Mouse (Mus musculus): ENCODE measurements around the gene Fancc.

Fancc gene

GRCm38 (mm10) chr13:63350076-63350475, 147.0 kb downstream of the Fancc start:
- no peak for DNase-seq (ENCODE audit: low spot score)

GRCm38 (mm10) chr13:63347639-63348038, 149.4 kb downstream of the Fancc start:
- no peak for DNase-seq (ENCODE audit: low spot score)

- DNase-seq (ENCODE audit: low spot score): no peak
These were observed 151.4 kb downstream of the Fancc start for GRCm38 (mm10) chr13:63345476-63346225.

- no peak for DNase-seq (ENCODE audit: low spot score)
These were observed 152.6 kb downstream of the Fancc start for GRCm38 (mm10) chr13:63344481-63344880.

GRCm38 (mm10) chr13:63342781-63343180, 154.3 kb downstream of the Fancc start:
- DNase-seq (ENCODE audit: low spot score): no peak

- no peak for DNase-seq (ENCODE audit: low spot score)
These were observed 157.1 kb downstream of the Fancc start for GRCm38 (mm10) chr13:63339946-63340345.

- DNase-seq (ENCODE audit: low spot score): no peak
These were observed 159.7 kb downstream of the Fancc start for GRCm38 (mm10) chr13:63337239-63337960.

- no peak for DNase-seq (ENCODE audit: low spot score)
These were observed 160.7 kb downstream of the Fancc start for GRCm38 (mm10) chr13:63336335-63336734.

GRCm38 (mm10) chr13:63335421-63336134, 161.5 kb downstream of the Fancc start:
- DNase-seq (ENCODE audit: low spot score): peak; percentile 32

GRCm38 (mm10) chr13:63332576-63333300, 164.3 kb downstream of the Fancc start:
- peak; percentile 69 for DNase-seq (ENCODE audit: low spot score)

- DNase-seq (ENCODE audit: low spot score): peak; percentile 83
These were observed 165.7 kb downstream of the Fancc start for GRCm38 (mm10) chr13:63331379-63331778.

- DNase-seq (ENCODE audit: low spot score): no peak
These were observed 166.7 kb downstream of the Fancc start for GRCm38 (mm10) chr13:63330236-63330860.

GRCm38 (mm10) chr13:63326015-63326414, 171.1 kb downstream of the Fancc start:
- DNase-seq (ENCODE audit: low spot score): no peak

- DNase-seq (ENCODE audit: low spot score): peak; percentile 31
These were observed 171.9 kb downstream of the Fancc start for GRCm38 (mm10) chr13:63324978-63325848.

GRCm38 (mm10) chr13:63324311-63324710, 172.8 kb downstream of the Fancc start:
- DNase-seq (ENCODE audit: low spot score): no peak

- DNase-seq (ENCODE audit: low spot score): peak; percentile 83
These were observed 173.6 kb downstream of the Fancc start for GRCm38 (mm10) chr13:63323286-63324075.

GRCm38 (mm10) chr13:63322756-63323155, 174.3 kb downstream of the Fancc start:
- DNase-seq (ENCODE audit: low spot score): no peak

GRCm38 (mm10) chr13:63321689-63322088, 175.4 kb downstream of the Fancc start:
- DNase-seq (ENCODE audit: low spot score): no peak

GRCm38 (mm10) chr13:63319814-63320213, 177.3 kb downstream of the Fancc start:
- DNase-seq (ENCODE audit: low spot score): no peak

- DNase-seq (ENCODE audit: low spot score): no peak
These were observed 179.4 kb downstream of the Fancc start for GRCm38 (mm10) chr13:63317681-63318104.
